Mouse (Mus musculus) limb, embryonic 11.5 days (tissue): ENCODE data around the gene Cntf. TPM values are rescaled to one million over a fixed set of nuclear protein-coding genes. Genes with fewer than 3 reads are reported as not detected.

Experiments used
- polyA plus RNA-seq: library from polyadenylated mRNA; unstranded; fragments of >200 nt; fragmentation: Nextera tagmentation; extraction: Ambion mirVana; gene quantifications from 2 replicates; pipeline ENCODE4 v1.2.1, GENCODE M21; 2014

The Cntf gene
- polyA plus RNA-seq, 1 experiment from 2014 or later: 0.64 TPM

Other genes starting within 250 kb of the Cntf start
- 24.9 and 26.5 TPM in 2 replicates for gene Fam111a, start 219.9 kb downstream of the Cntf start, polyA plus RNA-seq
- gene Gm4952, start 165.7 kb downstream of the Cntf start, polyA plus RNA-seq: not detected in 2 replicates
- not detected in 2 replicates for gene Glyat, start 132.3 kb downstream of the Cntf start, polyA plus RNA-seq
- gene Olfr1442, start 95.2 kb downstream of the Cntf start, polyA plus RNA-seq: not detected in 2 replicates
- not detected in 2 replicates for gene Olfr1443, start 87.5 kb downstream of the Cntf start, polyA plus RNA-seq
- not detected in 2 replicates for gene Keg1, start 69.8 kb downstream of the Cntf start, polyA plus RNA-seq
- gene Zfp91, start 30.5 kb upstream of the Cntf start, polyA plus RNA-seq: 10.4 and 10.8 TPM in 2 replicates
- 0.58 and 1.4 TPM in 2 replicates for gene Lpxn, start 30.6 kb upstream of the Cntf start, polyA plus RNA-seq
- not detected in 2 replicates for gene Gm5244, start 81.0 kb upstream of the Cntf start, polyA plus RNA-seq
- not detected in 2 replicates for gene Olfr1444, start 91.7 kb upstream of the Cntf start, polyA plus RNA-seq
- not detected in 2 replicates for gene Olfr1445, start 118.2 kb upstream of the Cntf start, polyA plus RNA-seq
- gene Olfr1446, start 127.9 kb upstream of the Cntf start, polyA plus RNA-seq: not detected in 2 replicates
- gene Olfr1447, start 138.1 kb upstream of the Cntf start, polyA plus RNA-seq: not detected in 2 replicates
- not detected in 2 replicates for gene Olfr1448, start 158.8 kb upstream of the Cntf start, polyA plus RNA-seq
- gene Olfr1449, start 165.2 kb upstream of the Cntf start, polyA plus RNA-seq: not detected in 2 replicates
- gene Olfr1450, start 184.6 kb upstream of the Cntf start, polyA plus RNA-seq: not detected in 2 replicates
- not detected in 2 replicates for gene Olfr1451, start 229.4 kb upstream of the Cntf start, polyA plus RNA-seq